In genomic region chr3:26166711-26167110, GRCm38 (mm10) we compare ENCODE assay signal across 21 mouse cellular contexts.
"Had no signal": no experiment of that assay in that cellular context is flagged by ENCODE, and none has a peak within 500 bp of the region (broad histone marks: within the 10 kb centered on the region; RNA-seq: fewer than 3 reads in every experiment).

No protein-coding gene starts in this region.

- H3K4me3 ChIP-seq: liver, embryonic 15.5 days; lung, embryonic 15.5 days; midbrain, embryonic 10.5 days; midbrain, embryonic 12.5 days; myocyte; neural tube, embryonic 13.5 days; neural tube, embryonic 15.5 days; stomach, embryonic 15.5 days had no signal

- H3K27ac ChIP-seq: liver, embryonic 15.5 days; lung, embryonic 15.5 days; macrophage; midbrain, embryonic 10.5 days; midbrain, embryonic 12.5 days; neural tube, embryonic 13.5 days; neural tube, embryonic 15.5 days; stomach, embryonic 15.5 days; stomach, postnatal 0 days had no signal

- ATAC-seq: liver, postnatal 0 days; lung, postnatal 0 days; midbrain, embryonic 16.5 days had no signal

- DNase-seq: liver, postnatal 0 days; lung, adult 2 months; lung, postnatal 14 days; lung, postnatal 36 days; midbrain, embryonic 14.5 days; right cerebral cortex, adult 18-20 months; thymus, adult 2 months; thymus, postnatal 25 days; thymus, postnatal 4 days had no signal
